In genomic region chr8:11727273-11727650, GRCm38 (mm10) we compare ENCODE assay signal across 9 mouse cellular contexts. TPM values are rescaled to one million over a fixed set of nuclear protein-coding genes. Genes with fewer than 3 reads are reported as not detected.
DNase-seq lines count a peak whose midpoint lies in the region; ATAC-seq lines count a peak whose summit lies in the region.
"Had no signal": no experiment of that assay in that cellular context is flagged by ENCODE, and none has a peak within 500 bp of the region (broad histone marks: within the 10 kb centered on the region; RNA-seq: fewer than 3 reads in every experiment).

No protein-coding gene starts in this region.

- H3K9me3 ChIP-seq in kidney, embryonic 16.5 days (ENCODE audit: low read length): no peaks in the 10 kb centered on the region
- no peaks in the 10 kb centered on the region for H3K9me3 ChIP-seq in embryonic facial prominence, embryonic 13.5 days
- H3K9me3 ChIP-seq in hindbrain, embryonic 15.5 days: no peaks in the 10 kb centered on the region
- H3K9me3 ChIP-seq in midbrain, embryonic 16.5 days (replicated peaks; ENCODE audit: control insufficient read depth, low read length, poor library complexity, severe bottlenecking): no peaks in the 10 kb centered on the region

- no peak for DNase-seq in kidney, adult 9 months
- no peak for DNase-seq in thymus, postnatal 4 days
- no peak for DNase-seq in right cerebral cortex, postnatal 36 days (ENCODE audit: low spot score in 2 of 2)
- no peak for DNase-seq in adrenal gland, adult 8-10 months

- H3K27ac ChIP-seq in kidney, embryonic 16.5 days (ENCODE audit: low read length): no peak overlapping the region
- no peak overlapping the region for H3K27ac ChIP-seq in embryonic facial prominence, embryonic 13.5 days
- peak overlapping the region; percentile 100 for H3K27ac ChIP-seq in hindbrain, embryonic 15.5 days (replicated peaks)
- H3K27ac ChIP-seq in midbrain, embryonic 16.5 days (ENCODE audit: low read length): peak overlapping the region; percentile 100

- peaks cover 9% of the 10 kb centered on the region; the same call in 1 of the 2 replicates for H3K4me1 ChIP-seq in kidney, embryonic 16.5 days (ENCODE audit: insufficient read depth, low read length)
- H3K4me1 ChIP-seq in embryonic facial prominence, embryonic 13.5 days: peaks cover 31% of the 10 kb centered on the region
- peaks cover 33% of the 10 kb centered on the region for H3K4me1 ChIP-seq in hindbrain, embryonic 15.5 days (replicated peaks)
- peaks cover 31% of the 10 kb centered on the region for H3K4me1 ChIP-seq in midbrain, embryonic 16.5 days (ENCODE audit: control insufficient read depth, insufficient read depth, low read length)

- peak overlapping the region; percentile 63 for H3K4me3 ChIP-seq in kidney, embryonic 16.5 days (ENCODE audit: low read length)
- H3K4me3 ChIP-seq in embryonic facial prominence, embryonic 13.5 days: peak overlapping the region; percentile 73
- peak overlapping the region; percentile 65 for H3K4me3 ChIP-seq in hindbrain, embryonic 15.5 days
- peak overlapping the region; percentile 68 for H3K4me3 ChIP-seq in midbrain, embryonic 16.5 days (ENCODE audit: low read depth, low read length)

- H3K27me3 ChIP-seq in kidney, embryonic 16.5 days (ENCODE audit: insufficient read depth, low read length): peaks cover 64% of the 10 kb centered on the region
- H3K27me3 ChIP-seq in embryonic facial prominence, embryonic 13.5 days: peaks cover 56% of the 10 kb centered on the region
- 0 out of 2 replicates have a peak, but pooled peaks cover 4% of the 10 kb centered on the region for H3K27me3 ChIP-seq in hindbrain, embryonic 15.5 days
- H3K27me3 ChIP-seq in midbrain, embryonic 16.5 days (ENCODE audit: control insufficient read depth, insufficient read depth, low read depth, low read length): no peaks in the 10 kb centered on the region

- ATAC-seq in kidney, embryonic 16.5 days (ENCODE audit: low FRiP score, low TSS enrichment): peak; percentile 31; the same call in 1 of the 2 replicates
- ATAC-seq in embryonic facial prominence, embryonic 13.5 days (ENCODE audit: insufficient number of reproducible peaks, insufficient read depth, low FRiP score, low TSS enrichment, low read depth): no peak
- ATAC-seq in hindbrain, embryonic 15.5 days (ENCODE audit: low FRiP score, low read depth): peak; percentile 41; the same call in 1 of the 2 replicates
- ATAC-seq in midbrain, embryonic 16.5 days: peak; percentile 54

- H3K9ac ChIP-seq in kidney, embryonic 16.5 days (replicated peaks; ENCODE audit: low read length): peak overlapping the region; percentile 63
- H3K9ac ChIP-seq in embryonic facial prominence, embryonic 13.5 days: peak overlapping the region; percentile 84
- peak overlapping the region; percentile 93 for H3K9ac ChIP-seq in hindbrain, embryonic 15.5 days
- H3K9ac ChIP-seq in midbrain, embryonic 16.5 days (ENCODE audit: low read depth, low read length): peak overlapping the region; percentile 95

- no peaks in the 10 kb centered on the region for H3K36me3 ChIP-seq in kidney, embryonic 16.5 days (ENCODE audit: insufficient read depth, low read length)
- H3K36me3 ChIP-seq in embryonic facial prominence, embryonic 13.5 days: no peaks in the 10 kb centered on the region
- no peaks in the 10 kb centered on the region for H3K36me3 ChIP-seq in hindbrain, embryonic 15.5 days
- no peaks in the 10 kb centered on the region for H3K36me3 ChIP-seq in midbrain, embryonic 16.5 days (ENCODE audit: control insufficient read depth, insufficient read depth, low read length)

- 1% methylated on average over 22 of the region's 22 CpGs for WGBS in kidney, embryonic 16.5 days
- 1% methylated on average over 21 of the region's 22 CpGs for WGBS in embryonic facial prominence, embryonic 13.5 days
- under 1% methylated on average over 22 of the region's 22 CpGs for WGBS in hindbrain, embryonic 15.5 days
- WGBS in midbrain, embryonic 16.5 days: 0% methylated on average over 22 of the region's 22 CpGs

- peak overlapping the region; percentile 97 for H3K4me2 ChIP-seq in kidney, embryonic 16.5 days (replicated peaks; ENCODE audit: low read depth, low read length)
- H3K4me2 ChIP-seq in embryonic facial prominence, embryonic 13.5 days: peak overlapping the region; percentile 89
- H3K4me2 ChIP-seq in hindbrain, embryonic 15.5 days: peak overlapping the region; percentile 65
- peak overlapping the region; percentile 80 for H3K4me2 ChIP-seq in midbrain, embryonic 16.5 days (ENCODE audit: low read length)

RNA-seq across cellular contexts. Expression of gene Arhgef7, which starts 0.3 kb away (rescaled TPM):
- polyA plus RNA-seq in kidney, embryonic 16.5 days (2015; fragmentation: Nextera tagmentation; extraction: Ambion mirVana): 43.3 and 46.2 TPM in 2 replicates
- 43.4 and 48.5 TPM in 2 replicates for polyA plus RNA-seq in embryonic facial prominence, embryonic 13.5 days (2015; fragmentation: Nextera tagmentation; extraction: Ambion mirVana)
- 73.4 and 81.0 TPM in 2 replicates for polyA plus RNA-seq in hindbrain, embryonic 15.5 days (2015; fragmentation: Nextera tagmentation; extraction: Ambion mirVana)
- polyA plus RNA-seq in midbrain, embryonic 16.5 days (2015; fragmentation: Nextera tagmentation; extraction: Ambion mirVana): 65.6 and 67.2 TPM in 2 replicates
- 10 to 100 TPM; 40.3 to 56.7 (median 46.7) TPM for total RNA-seq in adrenal gland, adult 8-10 months (2022)

RNA-seq across cellular contexts. Expression of gene 1700016D06Rik, which starts 26.4 kb away (rescaled TPM):
- polyA plus RNA-seq in kidney, embryonic 16.5 days (2015; fragmentation: Nextera tagmentation; extraction: Ambion mirVana): 0.26 TPM in 1 of 2 replicates, not detected in the other
- not detected in 2 replicates for polyA plus RNA-seq in embryonic facial prominence, embryonic 13.5 days (2015; fragmentation: Nextera tagmentation; extraction: Ambion mirVana)
- not detected in 2 replicates for polyA plus RNA-seq in hindbrain, embryonic 15.5 days (2015; fragmentation: Nextera tagmentation; extraction: Ambion mirVana)
- polyA plus RNA-seq in midbrain, embryonic 16.5 days (2015; fragmentation: Nextera tagmentation; extraction: Ambion mirVana): not detected in 2 replicates
- not detected for total RNA-seq in adrenal gland, adult 8-10 months (2022)
- total RNA-seq: heart, postnatal 14 days had no signal

Comparison
In these comparisons a context has a peak if more than half of its experiments do, and no peak if none do; other contexts are left out.
1. H3K27ac ChIP-seq: peak in hindbrain, embryonic 15.5 days (single experiment) and midbrain, embryonic 16.5 days (single experiment); none in kidney, embryonic 16.5 days (single experiment) and embryonic facial prominence, embryonic 13.5 days (single experiment).
2. Peak in every context shown above with its lines, with median percentiles within 50 percentile points of each other: H3K4me2 ChIP-seq, H3K4me3 ChIP-seq and H3K9ac ChIP-seq.